Mouse (Mus musculus): Measurements from ENCODE around the gene Fancc. TPM values are rescaled to one million over a fixed set of nuclear protein-coding genes. Genes with fewer than 3 reads are reported as not detected.

The Fancc gene
- polyA plus RNA-seq, 1 experiment from 2014 or later: 21.8 TPM

- H3K27ac ChIP-seq: no peak overlapping the region
- no peaks in the 10 kb centered on the region for H3K36me3 ChIP-seq
These were observed 85.6 kb downstream of the Fancc start for GRCm38 (mm10) chr13:63411310-63412022.

GRCm38 (mm10) chr13:63410578-63411298 lies 86.3 kb downstream of the Fancc start:
- H3K4me3 ChIP-seq (replicated peaks): no peak overlapping the region
- no peaks in the 10 kb centered on the region for H3K36me3 ChIP-seq
- H3K9ac ChIP-seq: no peak overlapping the region
- no peaks in the 10 kb centered on the region for H3K27me3 ChIP-seq
- H3K27ac ChIP-seq: no peak overlapping the region
- 73% methylated on average over 9 of the region's 9 CpGs for WGBS
- 0 out of 2 replicates have a peak, but pooled peaks cover 5% of the 10 kb centered on the region for H3K4me1 ChIP-seq
- H3K4me2 ChIP-seq: no peak overlapping the region
- H3K9me3 ChIP-seq (replicated peaks): no peaks in the 10 kb centered on the region
- no peak for ATAC-seq (replicated peaks; ENCODE audit: low FRiP score)

More at GRCm38 (mm10) chr13:63411310-63412022, 85.6 kb downstream of the Fancc start:
- H3K4me3 ChIP-seq (replicated peaks): no peak overlapping the region
- 0 out of 2 replicates have a peak, but pooled peaks cover 5% of the 10 kb centered on the region for H3K4me1 ChIP-seq
- H3K9me3 ChIP-seq (replicated peaks): no peaks in the 10 kb centered on the region
- WGBS: 73% methylated on average over 4 of the region's 4 CpGs
- no peaks in the 10 kb centered on the region for H3K27me3 ChIP-seq
- H3K4me2 ChIP-seq: no peak overlapping the region
- H3K9ac ChIP-seq: no peak overlapping the region
- ATAC-seq (replicated peaks; ENCODE audit: low FRiP score): no peak

GRCm38 (mm10) chr13:63405151-63405550 lies 91.9 kb downstream of the Fancc start:
- no peak overlapping the region for H3K27ac ChIP-seq
- H3K9ac ChIP-seq: no peak overlapping the region
- H3K4me3 ChIP-seq (replicated peaks): no peak overlapping the region
- 0 out of 2 replicates have a peak, but pooled peaks cover under 1% of the 10 kb centered on the region for H3K36me3 ChIP-seq
- H3K4me1 ChIP-seq: 0 out of 2 replicates have a peak, but pooled peaks cover 7% of the 10 kb centered on the region
- ATAC-seq (replicated peaks; ENCODE audit: low FRiP score): no peak
- H3K27me3 ChIP-seq: no peaks in the 10 kb centered on the region
- no peak overlapping the region for H3K4me2 ChIP-seq
- 65% methylated on average over 4 of the region's 4 CpGs for WGBS
- no peaks in the 10 kb centered on the region for H3K9me3 ChIP-seq (replicated peaks)

- Histone ChIP-seq H3K4me2 (no peak overlapping the region), H3K9ac (no peak overlapping the region), H3K9me3 (replicated peaks) (no peaks in the 10 kb centered on the region), H3K36me3 (0 out of 2 replicates have a peak, but pooled peaks cover 5% of the 10 kb centered on the region), H3K4me1 (0 out of 2 replicates have a peak, but pooled peaks cover 7% of the 10 kb centered on the region), H3K27ac (no peak overlapping the region), H3K4me3 (replicated peaks) (no peak overlapping the region), H3K27me3 (no peaks in the 10 kb centered on the region)
- ATAC-seq (replicated peaks; ENCODE audit: low FRiP score): no peak
- 83% methylated on average over 2 of the region's 2 CpGs for WGBS
These were observed 92.4 kb downstream of the Fancc start for GRCm38 (mm10) chr13:63404657-63405056.

GRCm38 (mm10) chr13:63402823-63403222 lies 94.3 kb downstream of the Fancc start:
- Histone ChIP-seq H3K27me3 (no peaks in the 10 kb centered on the region), H3K4me1 (0 out of 2 replicates have a peak, but pooled peaks cover 3% of the 10 kb centered on the region), H3K36me3 (0 out of 2 replicates have a peak, but pooled peaks cover 6% of the 10 kb centered on the region), H3K4me3 (replicated peaks) (no peak overlapping the region), H3K4me2 (no peak overlapping the region), H3K9me3 (replicated peaks) (no peaks in the 10 kb centered on the region), H3K9ac (no peak overlapping the region), H3K27ac (no peak overlapping the region)
- ATAC-seq (replicated peaks; ENCODE audit: low FRiP score): no peak
- WGBS: 77% methylated on average over 2 of the region's 2 CpGs

- Histone ChIP-seq H3K27ac (no peak overlapping the region), H3K36me3 (0 out of 2 replicates have a peak, but pooled peaks cover 6% of the 10 kb centered on the region), H3K4me1 (0 out of 2 replicates have a peak, but pooled peaks cover under 1% of the 10 kb centered on the region), H3K4me3 (replicated peaks) (no peak overlapping the region), H3K27me3 (no peaks in the 10 kb centered on the region), H3K4me2 (no peak overlapping the region), H3K9me3 (replicated peaks) (no peaks in the 10 kb centered on the region), H3K9ac (no peak overlapping the region)
- ATAC-seq (replicated peaks; ENCODE audit: low FRiP score): no peak
- WGBS: 89% methylated on average over 6 of the region's 6 CpGs
These were observed 97.0 kb downstream of the Fancc start for GRCm38 (mm10) chr13:63400069-63400468.

GRCm38 (mm10) chr13:63397420-63397819 lies 99.7 kb downstream of the Fancc start:
- no peaks in the 10 kb centered on the region for H3K4me1 ChIP-seq
- 0 out of 2 replicates have a peak, but pooled peaks cover 6% of the 10 kb centered on the region for H3K36me3 ChIP-seq
- ATAC-seq (replicated peaks; ENCODE audit: low FRiP score): no peak
- H3K27me3 ChIP-seq: no peaks in the 10 kb centered on the region
- no peaks in the 10 kb centered on the region for H3K9me3 ChIP-seq (replicated peaks)
- 65% methylated on average over 1 of the region's 1 CpGs for WGBS
- no peak overlapping the region for H3K9ac ChIP-seq
- no peak overlapping the region for H3K4me3 ChIP-seq (replicated peaks)
- no peak overlapping the region for H3K27ac ChIP-seq
- H3K4me2 ChIP-seq: no peak overlapping the region

GRCm38 (mm10) chr13:63394304-63395063 lies 102.6 kb downstream of the Fancc start:
- H3K27me3 ChIP-seq: no peaks in the 10 kb centered on the region
- no peak for ATAC-seq (replicated peaks; ENCODE audit: low FRiP score)
- H3K9ac ChIP-seq: no peak overlapping the region

GRCm38 (mm10) chr13:63385234-63385633 lies 111.8 kb downstream of the Fancc start:
- Histone ChIP-seq H3K36me3 (no peaks in the 10 kb centered on the region), H3K27ac (no peak overlapping the region), H3K4me1 (no peaks in the 10 kb centered on the region), H3K4me2 (no peak overlapping the region), H3K9me3 (replicated peaks) (no peaks in the 10 kb centered on the region), H3K4me3 (replicated peaks) (no peak overlapping the region), H3K27me3 (no peaks in the 10 kb centered on the region), H3K9ac (no peak overlapping the region)
- WGBS: 79% methylated on average over 2 of the region's 2 CpGs
- ATAC-seq (replicated peaks; ENCODE audit: low FRiP score): no peak

More at GRCm38 (mm10) chr13:63394304-63395063, 102.6 kb downstream of the Fancc start:
- Histone ChIP-seq H3K4me3 (replicated peaks) (no peak overlapping the region), H3K36me3 (no peaks in the 10 kb centered on the region), H3K9me3 (replicated peaks) (no peaks in the 10 kb centered on the region), H3K27ac (no peak overlapping the region), H3K4me2 (no peak overlapping the region), H3K4me1 (no peaks in the 10 kb centered on the region)
- 75% methylated on average over 7 of the region's 7 CpGs for WGBS

GRCm38 (mm10) chr13:63384775-63385174 lies 112.3 kb downstream of the Fancc start:
- Histone ChIP-seq H3K4me1 (no peaks in the 10 kb centered on the region), H3K4me3 (replicated peaks) (no peak overlapping the region), H3K27me3 (no peaks in the 10 kb centered on the region), H3K4me2 (no peak overlapping the region), H3K9ac (no peak overlapping the region), H3K9me3 (replicated peaks) (no peaks in the 10 kb centered on the region), H3K27ac (no peak overlapping the region), H3K36me3 (no peaks in the 10 kb centered on the region)
- 95% methylated on average over 3 of the region's 3 CpGs for WGBS
- ATAC-seq (replicated peaks; ENCODE audit: low FRiP score): no peak

GRCm38 (mm10) chr13:63382206-63382605 lies 114.9 kb downstream of the Fancc start:
- Histone ChIP-seq H3K4me3 (replicated peaks) (no peak overlapping the region), H3K4me1 (no peaks in the 10 kb centered on the region), H3K4me2 (no peak overlapping the region), H3K9me3 (replicated peaks) (no peaks in the 10 kb centered on the region), H3K9ac (no peak overlapping the region), H3K36me3 (no peaks in the 10 kb centered on the region), H3K27ac (no peak overlapping the region), H3K27me3 (no peaks in the 10 kb centered on the region)
- ATAC-seq (replicated peaks; ENCODE audit: low FRiP score): no peak
- WGBS: 82% methylated on average over 2 of the region's 2 CpGs
